Mouse (Mus musculus) liver, postnatal 0 days (tissue): ENCODE measurements around the gene Ankle1. TPM values are rescaled to one million over a fixed set of nuclear protein-coding genes. Genes with fewer than 3 reads are reported as not detected.

Experiments
- ATAC-seq: fragments of 200-750 bp; cut with Nextera tagmentation; 2 replicates; pipeline ENCODE4 v1.8.0; 2017; ENCODE audit warnings: mild to moderate bottlenecking, moderate library complexity
- DNase-seq: peaks from one replicate; pipeline ENCODE4 v3.0.0-alpha.2; 2016
- H3K27ac ChIP-seq: fragments of 300-500 bp; sonication (generic); 2 replicates; pipeline ENCODE4 v1.5.1; 2014; ENCODE audit warnings: antibody characterized with exemption, moderate library complexity, mild to moderate bottlenecking, low read depth
- H3K27me3 ChIP-seq: fragments of 300-500 bp; sonication (generic); 2 replicates; pipeline ENCODE4 v1.6.1; 2014; ENCODE audit warnings: low read length, control low read depth, mixed read lengths; ENCODE audit not compliant: insufficient read depth
- H3K36me3 ChIP-seq: fragments of 300-500 bp; sonication (generic); replicated peaks from 2 replicates; pipeline ENCODE4 v1.6.1; 2014; ENCODE audit warnings: mild to moderate bottlenecking, control low read depth, low read length, moderate library complexity, mixed read lengths; ENCODE audit not compliant: insufficient read depth
- H3K4me1 ChIP-seq: fragments of 300-500 bp; sonication (generic); 2 replicates; pipeline ENCODE4 v1.6.1; 2014; ENCODE audit warnings: antibody characterized with exemption, mild to moderate bottlenecking, control low read depth; ENCODE audit not compliant: insufficient read depth
- H3K4me2 ChIP-seq: fragments of 300-500 bp; sonication (generic); 2 replicates; pipeline ENCODE4 v1.6.1; 2014; ENCODE audit warnings: low read depth, mild to moderate bottlenecking, low read length, moderate library complexity, mixed read lengths
- H3K4me3 ChIP-seq: fragments of 300-500 bp; sonication (generic); 2 replicates; pipeline ENCODE4 v1.5.1; 2014; ENCODE audit warnings: low read depth, low read length
- H3K9ac ChIP-seq: fragments of 300-500 bp; sonication (generic); replicated peaks from 2 replicates; pipeline ENCODE4 v1.6.1; 2014; ENCODE audit warnings: mild to moderate bottlenecking, moderate library complexity
- H3K9me3 ChIP-seq: fragments of 300-500 bp; sonication (generic); 2 replicates; pipeline ENCODE4 v1.6.1; 2016; ENCODE audit warnings: mild to moderate bottlenecking, control low read depth, low read length, mixed read lengths
- CTCF ChIP-seq: sonication (generic); IDR thresholded peaks from 2 replicates; pipeline ENCODE4 v1.5.1; 2016; ENCODE audit warnings: antibody characterized with exemption, low read depth
- EP300 ChIP-seq: IDR thresholded peaks from 2 replicates; pipeline ENCODE4 v1.6.1; 2016; ENCODE audit warnings: antibody characterized with exemption, low read depth, mild to moderate bottlenecking
- WGBS: fragments of 180-500 bp; shearing (Covaris S2); extraction: QIAGEN DNeasy Blood & Tissue Kit; methylation state at CpG from one replicate; pipeline ENCODE4 v1.1.7; 2014; ENCODE audit not compliant: insufficient replicate concordance; 5-methylcytosine and 5-hydroxymethylcytosine counted together
- polyA plus RNA-seq: library from polyadenylated mRNA; unstranded; fragments of >200 nt; fragmentation: Nextera tagmentation; extraction: Ambion mirVana; gene quantifications from 2 replicates; pipeline ENCODE4 v1.2.1, GENCODE M21; 2015

Gene Ankle1
- polyA plus RNA-seq, 1 experiment from 2014 or later = 11.4 TPM

GRCm38 (mm10) chr8:71396639-71397305, 9.0 kb upstream of the Ankle1 start, which contains the start of gene Babam1:
TSS of gene Babam1 (plus strand) at chr8:71396861.
- ATAC-seq = peak; percentile 95
- no peaks in the 10 kb centered on the region for H3K27me3 ChIP-seq
- H3K36me3 ChIP-seq = peaks cover 16% of the 10 kb centered on the region
- peaks cover 12% of the 10 kb centered on the region for H3K4me1 ChIP-seq
- H3K9ac ChIP-seq = peak within 1 kb of the TSS; percentile 83
- TF ChIP-seq CTCF = no peak
- TF ChIP-seq EP300 = 0 out of 2 replicates have a peak, but pooled peaks have one; percentile 13
- H3K4me2 ChIP-seq = peak within 1 kb of the TSS; percentile 97
- peak within 1 kb of the TSS; percentile 71 for H3K27ac ChIP-seq
- under 1% methylated on average over 34 of the region's 34 CpGs for WGBS
- H3K9me3 ChIP-seq = no peaks in the 10 kb centered on the region
- H3K4me3 ChIP-seq = peak within 1 kb of the TSS; percentile 98
- DNase-seq = peak; percentile 92

GRCm38 (mm10) chr8:71397701-71398100, 8.1 kb upstream of the Ankle1 start:
- peak overlapping the region; percentile 98; the same call in 1 of the 2 replicates for H3K4me3 ChIP-seq
- WGBS = 80% methylated on average over 12 of the region's 12 CpGs
- no peaks in the 10 kb centered on the region for H3K9me3 ChIP-seq
- no peak for TF ChIP-seq EP300
- TF ChIP-seq CTCF = no peak
- peaks cover 16% of the 10 kb centered on the region for H3K36me3 ChIP-seq
- peaks cover 12% of the 10 kb centered on the region for H3K4me1 ChIP-seq
- ATAC-seq (no peak), DNase-seq (no peak)
- H3K27me3 ChIP-seq = no peaks in the 10 kb centered on the region
- no peak overlapping the region for H3K27ac ChIP-seq
- 0 out of 2 replicates have a peak overlapping the region, but pooled peaks have one; percentile 83 for H3K9ac ChIP-seq
- peak overlapping the region; percentile 97 for H3K4me2 ChIP-seq

- peaks cover 18% of the 10 kb centered on the region for H3K36me3 ChIP-seq
- DNase-seq (no peak), ATAC-seq (no peak)
- H3K4me3 ChIP-seq = no peak overlapping the region
- no peak overlapping the region for H3K27ac ChIP-seq
- peaks cover 22% of the 10 kb centered on the region for H3K4me1 ChIP-seq
- H3K4me2 ChIP-seq = no peak overlapping the region
- TF ChIP-seq EP300 (no peak), CTCF (no peak)
- no peaks in the 10 kb centered on the region for H3K27me3 ChIP-seq
- WGBS = 87% methylated on average over 2 of the region's 2 CpGs
- H3K9ac ChIP-seq = no peak overlapping the region
- H3K9me3 ChIP-seq = no peaks in the 10 kb centered on the region
Observed at GRCm38 (mm10) chr8:71400826-71401225, 5.0 kb upstream of the Ankle1 start.

- DNase-seq = no peak
- Histone ChIP-seq H3K4me3 (no peak overlapping the region), H3K9me3 (no peaks in the 10 kb centered on the region), H3K27me3 (no peaks in the 10 kb centered on the region), H3K9ac (no peak overlapping the region), H3K36me3 (peaks cover 18% of the 10 kb centered on the region), H3K27ac (no peak overlapping the region), H3K4me1 (peaks cover 23% of the 10 kb centered on the region), H3K4me2 (no peak overlapping the region)
- no peak for ATAC-seq
- no peak for TF ChIP-seq EP300
- TF ChIP-seq CTCF = no peak
Observed at GRCm38 (mm10) chr8:71401454-71401853, 4.4 kb upstream of the Ankle1 start.

- TF ChIP-seq CTCF (no peak), EP300 (no peak)
- no peaks in the 10 kb centered on the region for H3K27me3 ChIP-seq
- DNase-seq = no peak
- no peak overlapping the region for H3K4me2 ChIP-seq
- no peaks in the 10 kb centered on the region for H3K9me3 ChIP-seq
- WGBS = 84% methylated on average over 9 of the region's 9 CpGs
- H3K9ac ChIP-seq = no peak overlapping the region
- H3K27ac ChIP-seq = no peak overlapping the region
- H3K4me3 ChIP-seq = no peak overlapping the region
- peaks cover 24% of the 10 kb centered on the region for H3K36me3 ChIP-seq
- no peak for ATAC-seq
- H3K4me1 ChIP-seq = peaks cover 23% of the 10 kb centered on the region
Observed at GRCm38 (mm10) chr8:71402446-71402964, 3.3 kb upstream of the Ankle1 start.

- H3K4me3 ChIP-seq = no peak overlapping the region
- no peak overlapping the region for H3K4me2 ChIP-seq
- H3K4me1 ChIP-seq = peaks cover 20% of the 10 kb centered on the region
- peaks cover 30% of the 10 kb centered on the region for H3K36me3 ChIP-seq
- no peaks in the 10 kb centered on the region for H3K27me3 ChIP-seq
- 73% methylated on average over 6 of the region's 6 CpGs for WGBS
- H3K9me3 ChIP-seq = no peaks in the 10 kb centered on the region
- DNase-seq (no peak), ATAC-seq (no peak)
- TF ChIP-seq EP300 (no peak), CTCF (no peak)
- no peak overlapping the region for H3K9ac ChIP-seq
- H3K27ac ChIP-seq = no peak overlapping the region
Observed at GRCm38 (mm10) chr8:71403107-71403885, 2.5 kb upstream of the Ankle1 start.
